Mouse (Mus musculus) urinary bladder, postnatal 25 days (tissue): ENCODE measurements around the gene Actc1.

Source experiments
- DNase-seq: peaks from one replicate; pipeline ENCODE4 v3.0.0; 2022; ENCODE audit warnings: low spot score

Gene Actc1

GRCm38 (mm10) chr2:114052696-114053598 lies at the start of gene Actc1:
TSS of gene Actc1 (minus strand) at chr2:114053548.
- no peak for DNase-seq

GRCm38 (mm10) chr2:114102471-114102870 lies 49.1 kb upstream of the Actc1 start:
- no peak for DNase-seq

GRCm38 (mm10) chr2:114100834-114101233 lies 47.5 kb upstream of the Actc1 start:
- DNase-seq, result no peak

GRCm38 (mm10) chr2:114099816-114100215 lies 46.5 kb upstream of the Actc1 start:
- DNase-seq, result no peak

GRCm38 (mm10) chr2:114099109-114099508 lies 45.8 kb upstream of the Actc1 start:
- DNase-seq, result no peak

GRCm38 (mm10) chr2:114097627-114098026 lies 44.3 kb upstream of the Actc1 start:
- no peak for DNase-seq

- no peak for DNase-seq
Observed at GRCm38 (mm10) chr2:114096570-114096969, 43.2 kb upstream of the Actc1 start.

- no peak for DNase-seq
Observed at GRCm38 (mm10) chr2:114095348-114095747, 42.0 kb upstream of the Actc1 start.

- DNase-seq, result no peak
Observed at GRCm38 (mm10) chr2:114094696-114095095, 41.3 kb upstream of the Actc1 start.

GRCm38 (mm10) chr2:114093577-114093976 lies 40.2 kb upstream of the Actc1 start:
- no peak for DNase-seq

GRCm38 (mm10) chr2:114089862-114090261 lies 36.5 kb upstream of the Actc1 start:
- DNase-seq, result no peak

GRCm38 (mm10) chr2:114087271-114087670 lies 33.9 kb upstream of the Actc1 start:
- no peak for DNase-seq

GRCm38 (mm10) chr2:114071876-114072275 lies 18.5 kb upstream of the Actc1 start:
- DNase-seq, result no peak

GRCm38 (mm10) chr2:114066226-114066625 lies 12.9 kb upstream of the Actc1 start:
- no peak for DNase-seq

- no peak for DNase-seq
Observed at GRCm38 (mm10) chr2:114064004-114064403, 10.7 kb upstream of the Actc1 start.

GRCm38 (mm10) chr2:114060071-114060591 lies 6.8 kb upstream of the Actc1 start:
- DNase-seq, result no peak

- no peak for DNase-seq
Observed at GRCm38 (mm10) chr2:114059608-114060007, 6.3 kb upstream of the Actc1 start.

GRCm38 (mm10) chr2:114058226-114058796 lies 5.0 kb upstream of the Actc1 start:
- DNase-seq, result no peak

- DNase-seq, result no peak
Observed at GRCm38 (mm10) chr2:114057303-114057853, 4.0 kb upstream of the Actc1 start.

- DNase-seq, result no peak
Observed at GRCm38 (mm10) chr2:114054129-114054528, 781 bp upstream of the Actc1 start.

- no peak for DNase-seq
Observed at GRCm38 (mm10) chr2:114051871-114052241, 1.5 kb downstream of the Actc1 start.

- no peak for DNase-seq
Observed at GRCm38 (mm10) chr2:114051111-114051870, 2.1 kb downstream of the Actc1 start.
